Mouse (Mus musculus) ES-Bruce4 (cell line): ENCODE results near the gene Slc44a1.

Experiments used
- CTCF ChIP-seq: IDR thresholded peaks from one replicate; pipeline ENCODE4 v1.8.1; 2011; ENCODE audit warnings: low read depth, low read length
- POLR2A ChIP-seq: IDR thresholded peaks from one replicate; pipeline ENCODE4 v1.8.1; 2011; ENCODE audit warnings: low read length; ENCODE audit not compliant: insufficient read depth

- TF ChIP-seq CTCF (no peak), POLR2A (no peak)
These were observed 23.3 kb upstream of the Slc44a1 start for GRCm38 (mm10) chr4:53416928-53417327.
